Mouse (Mus musculus) hematopoietic stem cell, adult 5-6 weeks (primary cell): ENCODE measurements at regions not wholly inside any gene's neighbourhood (a gene's known extent, or its start where the extent isn't known, plus 50 kb on each side); places are given as distances from the start of the nearest gene placed in this dataset.

ENCODE experiments used
- ATAC-seq, 2 experiments: fragments of 125-278 bp in 1 of 2; replicated peaks in 1 of 2; 2 replicates each; pipeline ENCODE4 v1.8.0; 2016 to 2017; ENCODE audit warnings: inconsistent platforms in 2 of 2, mild to moderate bottlenecking in 2 of 2, moderate number of reproducible peaks in 2 of 2, low read depth in 1 of 2, moderate TSS enrichment in 1 of 2; ENCODE audit not compliant: low FRiP score in 2 of 2, poor library complexity in 2 of 2, severe bottlenecking in 2 of 2, insufficient read depth in 1 of 2, low TSS enrichment in 1 of 2

GRCm38 (mm10) chr3:52503925-52504324 is 235.8 kb downstream of the Foxo1 start:
- ATAC-seq = no peak

- ATAC-seq = no peak
These were observed 234.1 kb downstream of the Foxo1 start for GRCm38 (mm10) chr3:52502223-52502622.

GRCm38 (mm10) chr3:52501614-52502013 is 233.5 kb downstream of the Foxo1 start:
- ATAC-seq = 0 out of 4 replicates have a peak, but pooled peaks of 1 of the 2 experiments have one; percentile 14

- no peak; a peak in 1 of 4 replicates for ATAC-seq
These were observed 231.9 kb downstream of the Foxo1 start for GRCm38 (mm10) chr3:52500026-52500425.

- ATAC-seq = no peak
These were observed 231.4 kb downstream of the Foxo1 start for GRCm38 (mm10) chr3:52499581-52499980.

GRCm38 (mm10) chr3:52498506-52499228 is 230.5 kb downstream of the Foxo1 start:
- peak in 1 of 2 experiments; percentile 39; a peak in 1 of 4 replicates for ATAC-seq

GRCm38 (mm10) chr3:52496965-52497364 is 228.8 kb downstream of the Foxo1 start:
- ATAC-seq = no peak

- ATAC-seq = no peak
These were observed 227.3 kb downstream of the Foxo1 start for GRCm38 (mm10) chr3:52495401-52495800.

- ATAC-seq = no peak
These were observed 226.8 kb downstream of the Foxo1 start for GRCm38 (mm10) chr3:52494924-52495323.

- ATAC-seq = no peak
These were observed 211.1 kb downstream of the Foxo1 start for GRCm38 (mm10) chr3:52479186-52479585.

- ATAC-seq = no peak
These were observed 201.8 kb downstream of the Foxo1 start for GRCm38 (mm10) chr3:52469900-52470299.

- ATAC-seq = no peak
These were observed 201.3 kb downstream of the Foxo1 start for GRCm38 (mm10) chr3:52469397-52469796.

GRCm38 (mm10) chr3:52468326-52468725 is 200.2 kb downstream of the Foxo1 start:
- ATAC-seq = no peak

- ATAC-seq = no peak
These were observed 199.7 kb downstream of the Foxo1 start for GRCm38 (mm10) chr3:52467876-52468275.

GRCm38 (mm10) chr3:52466984-52467565 is 198.9 kb downstream of the Foxo1 start:
- ATAC-seq = no peak

GRCm38 (mm10) chr3:52466571-52466970 is 198.4 kb downstream of the Foxo1 start:
- no peak for ATAC-seq

GRCm38 (mm10) chr3:52463911-52464310 is 195.8 kb downstream of the Foxo1 start:
- ATAC-seq = no peak

GRCm38 (mm10) chr3:52454955-52455354 is 186.8 kb downstream of the Foxo1 start:
- ATAC-seq = no peak

GRCm38 (mm10) chr3:52453041-52453440 is 184.9 kb downstream of the Foxo1 start:
- no peak for ATAC-seq
